Mouse (Mus musculus): ENCODE data around the gene Phlpp2. TPM values are rescaled to one million over a fixed set of nuclear protein-coding genes. Genes with fewer than 3 reads are reported as not detected.

Phlpp2 gene
- polyA plus RNA-seq, 1 experiment, result 6.6 TPM

- TF ChIP-seq CTCF (IDR thresholded peaks at IDR 0.05; ENCODE audit: insufficient read depth, low read length), result peak; percentile 56; the same call in 1 of the 2 replicates
- no peak for TF ChIP-seq POLR2A (IDR thresholded peaks at IDR 0.05; ENCODE audit: borderline replicate concordance, extremely low read depth, low read depth, low read length)
- Histone ChIP-seq H3K4me3 (replicated peaks; ENCODE audit: extremely low read depth, low read depth, low read length) (no peak overlapping the region), H3K4me1 (ENCODE audit: control insufficient read depth, insufficient read depth, low read length) (no peaks in the 10 kb centered on the region)
- 4% methylated on average over 9 of the region's 9 CpGs for WGBS
- no peak for DNase-seq
Observed at GRCm38 (mm10) chr8:109970323-109970722, 102.0 kb downstream of the Phlpp2 start.

GRCm38 (mm10) chr8:109972901-109973300, 104.6 kb downstream of the Phlpp2 start:
- TF ChIP-seq CTCF (IDR thresholded peaks at IDR 0.05; ENCODE audit: insufficient read depth, low read length) (no peak), POLR2A (IDR thresholded peaks at IDR 0.05; ENCODE audit: borderline replicate concordance, extremely low read depth, low read depth, low read length) (no peak)
- DNase-seq, result no peak
- Histone ChIP-seq H3K4me1 (ENCODE audit: control insufficient read depth, insufficient read depth, low read length) (no peaks in the 10 kb centered on the region), H3K4me3 (replicated peaks; ENCODE audit: extremely low read depth, low read depth, low read length) (no peak overlapping the region)
- WGBS, result 78% methylated on average over 4 of the region's 4 CpGs

- no peak for DNase-seq
- WGBS, result 58% methylated on average over 6 of the region's 6 CpGs
- Histone ChIP-seq H3K4me1 (ENCODE audit: control insufficient read depth, insufficient read depth, low read length) (no peaks in the 10 kb centered on the region), H3K4me3 (replicated peaks; ENCODE audit: extremely low read depth, low read depth, low read length) (no peak overlapping the region)
- TF ChIP-seq CTCF (IDR thresholded peaks at IDR 0.05; ENCODE audit: insufficient read depth, low read length) (no peak), POLR2A (IDR thresholded peaks at IDR 0.05; ENCODE audit: borderline replicate concordance, extremely low read depth, low read depth, low read length) (no peak)
Observed at GRCm38 (mm10) chr8:109979339-109979738, 111.0 kb downstream of the Phlpp2 start.

- Histone ChIP-seq H3K4me3 (replicated peaks; ENCODE audit: extremely low read depth, low read depth, low read length) (no peak overlapping the region), H3K4me1 (ENCODE audit: control insufficient read depth, insufficient read depth, low read length) (no peaks in the 10 kb centered on the region)
- WGBS, result 68% methylated on average over 15 of the region's 15 CpGs
- DNase-seq, result no peak
- no peak for TF ChIP-seq CTCF (IDR thresholded peaks at IDR 0.05; ENCODE audit: insufficient read depth, low read length)
- TF ChIP-seq POLR2A (IDR thresholded peaks at IDR 0.05; ENCODE audit: borderline replicate concordance, extremely low read depth, low read depth, low read length), result no peak
Observed at GRCm38 (mm10) chr8:109982386-109983105, 114.2 kb downstream of the Phlpp2 start.

DNA sequence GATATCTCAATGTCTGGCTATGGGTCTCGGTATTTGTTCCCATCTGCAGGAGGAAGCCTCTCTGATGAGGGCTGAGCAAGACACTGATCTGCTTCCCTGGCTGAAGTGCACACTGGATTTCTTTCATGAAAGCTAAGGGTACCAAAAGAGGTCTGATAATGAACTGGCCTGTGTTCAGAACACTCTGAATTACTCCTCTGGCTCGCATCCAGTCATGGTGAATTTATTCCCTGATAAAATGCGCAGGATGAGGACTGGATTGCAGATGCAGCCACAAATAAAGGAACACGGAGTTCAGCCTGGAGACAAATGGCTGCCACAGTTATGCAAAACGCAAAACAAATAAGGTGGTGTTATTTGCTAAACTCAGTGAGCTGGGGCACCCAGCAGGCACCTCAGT, 115.6 kb downstream of the Phlpp2 start:
- TF ChIP-seq POLR2A (IDR thresholded peaks at IDR 0.05; ENCODE audit: borderline replicate concordance, extremely low read depth, low read depth, low read length), result no peak
- no peak for TF ChIP-seq CTCF (IDR thresholded peaks at IDR 0.05; ENCODE audit: insufficient read depth, low read length)
- WGBS, result 35% methylated on average over 5 of the region's 5 CpGs
- DNase-seq, result no peak
- Histone ChIP-seq H3K4me3 (replicated peaks; ENCODE audit: extremely low read depth, low read depth, low read length) (no peak overlapping the region), H3K4me1 (ENCODE audit: control insufficient read depth, insufficient read depth, low read length) (no peaks in the 10 kb centered on the region)

GRCm38 (mm10) chr8:109986384-109986783, 118.0 kb downstream of the Phlpp2 start:
- H3K4me1 ChIP-seq (ENCODE audit: control insufficient read depth, insufficient read depth, low read length), result no peaks in the 10 kb centered on the region
- WGBS, result 55% methylated on average over 7 of the region's 7 CpGs
- no peak for TF ChIP-seq POLR2A (IDR thresholded peaks at IDR 0.05; ENCODE audit: borderline replicate concordance, extremely low read depth, low read depth, low read length)
- no peak for TF ChIP-seq CTCF (IDR thresholded peaks at IDR 0.05; ENCODE audit: insufficient read depth, low read length)
- no peak overlapping the region for H3K4me3 ChIP-seq (replicated peaks; ENCODE audit: extremely low read depth, low read depth, low read length)
- no peak for DNase-seq

DNA sequence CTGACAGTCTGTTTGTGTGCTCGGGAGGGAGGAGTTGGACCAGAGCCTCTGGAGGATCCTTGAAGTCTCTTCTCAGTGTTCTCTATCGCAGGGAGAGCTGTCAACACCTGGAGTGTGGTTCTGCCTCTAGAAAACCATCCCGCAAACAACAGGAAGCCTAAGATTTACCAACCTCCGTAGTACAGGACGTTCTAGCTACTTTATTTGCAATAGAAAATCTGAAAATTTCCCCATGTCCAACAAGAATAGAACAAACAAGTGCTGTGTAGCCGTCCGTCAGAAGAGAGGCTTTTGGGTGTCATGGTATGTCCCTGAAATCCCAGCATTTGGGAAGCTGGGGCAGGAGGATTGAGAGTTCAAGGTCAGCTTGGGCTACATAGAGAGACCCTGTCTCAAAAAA, 119.4 kb downstream of the Phlpp2 start:
- WGBS, result 49% methylated on average over 7 of the region's 7 CpGs
- DNase-seq, result no peak
- Histone ChIP-seq H3K4me3 (replicated peaks; ENCODE audit: extremely low read depth, low read depth, low read length) (no peak overlapping the region), H3K4me1 (ENCODE audit: control insufficient read depth, insufficient read depth, low read length) (no peaks in the 10 kb centered on the region)
- TF ChIP-seq POLR2A (IDR thresholded peaks at IDR 0.05; ENCODE audit: borderline replicate concordance, extremely low read depth, low read depth, low read length) (no peak), CTCF (IDR thresholded peaks at IDR 0.05; ENCODE audit: insufficient read depth, low read length) (no peak)

GRCm38 (mm10) chr8:109989151-109989550, 120.8 kb downstream of the Phlpp2 start:
- H3K4me3 ChIP-seq (replicated peaks; ENCODE audit: extremely low read depth, low read depth, low read length), result no peak overlapping the region
- WGBS, result 85% methylated on average over 8 of the region's 8 CpGs
- DNase-seq, result no peak
- TF ChIP-seq CTCF (IDR thresholded peaks at IDR 0.05; ENCODE audit: insufficient read depth, low read length) (no peak), POLR2A (IDR thresholded peaks at IDR 0.05; ENCODE audit: borderline replicate concordance, extremely low read depth, low read depth, low read length) (no peak)
- no peaks in the 10 kb centered on the region for H3K4me1 ChIP-seq (ENCODE audit: control insufficient read depth, insufficient read depth, low read length)

DNA sequence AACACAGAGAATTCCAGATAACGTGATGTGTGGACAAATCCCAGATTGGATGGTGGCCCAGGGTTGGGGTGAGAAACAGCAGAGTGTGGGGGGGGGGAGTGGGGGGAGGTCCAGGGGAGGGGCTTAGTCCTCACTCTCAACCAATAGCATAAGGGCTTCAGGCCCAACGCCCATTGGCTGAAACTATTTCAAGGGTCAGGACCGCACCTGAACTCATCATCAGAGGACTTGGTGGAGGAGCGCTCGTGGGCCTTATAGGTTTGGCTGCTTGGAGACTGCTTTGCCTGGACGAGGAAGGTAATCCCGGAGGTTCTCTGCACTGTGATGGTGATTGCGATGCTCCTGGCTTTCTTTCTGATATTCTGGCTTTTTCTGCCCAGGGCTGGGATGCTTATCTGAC, 121.9 kb downstream of the Phlpp2 start, which contains the start of gene Tat:
Tat (plus strand) TSS at position 214 of the 400 bp plus-strand sequence.
- DNase-seq, result no peak
- no peak for TF ChIP-seq CTCF (IDR thresholded peaks at IDR 0.05; ENCODE audit: insufficient read depth, low read length)
- WGBS, result 72% methylated on average over 8 of the region's 8 CpGs
- no peaks in the 10 kb centered on the region for H3K4me1 ChIP-seq (ENCODE audit: control insufficient read depth, insufficient read depth, low read length)
- no peak within 1 kb of the TSS for H3K4me3 ChIP-seq (replicated peaks; ENCODE audit: extremely low read depth, low read depth, low read length)

- Histone ChIP-seq H3K4me1 (ENCODE audit: control insufficient read depth, insufficient read depth, low read length) (no peaks in the 10 kb centered on the region), H3K4me3 (replicated peaks; ENCODE audit: extremely low read depth, low read depth, low read length) (no peak overlapping the region)
- WGBS, result 72% methylated on average over 5 of the region's 5 CpGs
- TF ChIP-seq POLR2A (IDR thresholded peaks at IDR 0.05; ENCODE audit: borderline replicate concordance, extremely low read depth, low read depth, low read length) (no peak), CTCF (IDR thresholded peaks at IDR 0.05; ENCODE audit: insufficient read depth, low read length) (no peak)
- no peak for DNase-seq
Observed at GRCm38 (mm10) chr8:109992166-109992565, 123.8 kb downstream of the Phlpp2 start.
